Mouse (Mus musculus): ENCODE measurements around the gene Rad54l. TPM values are rescaled to one million over a fixed set of nuclear protein-coding genes. Genes with fewer than 3 reads are reported as not detected.

Gene Rad54l
- total RNA-seq, 2 experiments from 2014 or later, result 0.54 to 0.99 TPM

GRCm38 (mm10) chr4:116142269-116142668 lies 18.8 kb upstream of the Rad54l start:
- DNase-seq (ENCODE audit: extremely low spot score in 1 of 2, low spot score in 1 of 2), result no peak

DNA sequence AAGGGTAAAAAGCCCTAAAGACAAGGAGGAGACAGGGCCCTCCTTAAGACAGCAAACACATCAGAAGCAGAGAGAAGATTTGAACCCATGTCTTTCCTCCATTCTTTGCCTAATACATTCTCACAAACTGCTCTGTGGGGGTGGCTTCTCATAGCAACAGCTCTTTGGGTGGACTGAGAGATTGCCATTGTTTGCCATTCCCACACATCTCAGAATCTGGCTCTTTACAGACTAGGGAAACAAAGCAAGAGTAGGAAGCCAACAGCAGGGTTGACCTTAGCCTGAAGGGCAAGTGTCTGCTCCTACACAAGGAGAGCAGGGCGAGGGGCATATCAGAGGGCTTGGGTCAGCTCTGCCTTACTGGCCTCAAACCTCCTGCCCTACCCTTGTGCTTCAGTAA lies 18.2 kb upstream of the Rad54l start:
- no peak for DNase-seq (ENCODE audit: extremely low spot score in 1 of 2, low spot score in 1 of 2)

- no peak for DNase-seq (ENCODE audit: extremely low spot score in 1 of 2, low spot score in 1 of 2)
These were observed 17.5 kb upstream of the Rad54l start for GRCm38 (mm10) chr4:116140801-116141574.

DNA sequence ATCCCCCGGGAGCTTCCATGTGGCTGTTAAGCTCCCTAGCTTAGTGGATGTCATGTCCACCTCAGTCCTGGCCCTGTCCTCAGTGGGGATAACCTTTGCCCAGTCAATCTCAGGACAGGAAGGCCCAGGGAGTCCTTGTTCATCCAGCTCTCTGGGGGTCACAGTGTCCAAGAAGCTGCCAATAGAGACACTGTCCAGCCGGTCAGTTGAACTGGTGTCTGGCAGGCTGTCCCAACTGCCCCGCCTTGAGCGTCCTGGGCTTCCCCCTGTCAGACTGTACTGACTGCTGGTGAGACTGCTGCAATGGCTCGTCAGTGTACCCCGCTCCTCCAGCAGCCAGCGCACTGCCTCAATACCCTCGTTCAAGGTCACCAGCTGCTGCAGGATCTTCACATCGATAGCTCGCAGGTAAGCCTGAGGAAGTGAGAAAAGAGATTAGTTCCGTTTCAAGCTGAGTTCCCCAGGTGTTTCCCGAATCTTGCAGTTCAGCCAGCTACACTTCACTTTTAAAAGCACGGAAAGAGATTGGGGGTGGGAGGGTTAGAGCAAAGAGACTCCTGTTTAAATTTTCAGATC lies 14.0 kb upstream of the Rad54l start:
- DNase-seq (ENCODE audit: extremely low spot score in 1 of 2, low spot score in 1 of 2), result no peak

DNA sequence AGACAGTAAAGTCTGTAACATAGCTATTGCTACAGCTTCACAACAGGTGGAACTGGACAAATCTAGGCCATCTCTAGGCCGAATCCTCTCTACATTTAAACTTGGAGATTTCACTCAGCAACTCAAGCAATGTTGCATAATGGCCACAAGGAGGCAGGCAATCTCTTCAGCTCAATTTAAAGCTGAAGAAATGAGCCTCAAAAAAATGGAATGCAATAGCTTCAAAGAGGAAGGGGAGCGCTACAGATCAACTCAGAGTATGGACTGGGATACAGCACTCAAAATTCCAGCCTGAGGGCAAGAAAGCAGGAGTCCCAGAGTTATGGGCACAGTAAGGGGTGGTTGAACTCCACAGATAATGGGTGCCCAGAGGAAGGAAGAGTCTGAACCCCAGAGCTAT lies 11.5 kb upstream of the Rad54l start:
- DNase-seq (ENCODE audit: extremely low spot score in 1 of 2, low spot score in 1 of 2), result no peak

GRCm38 (mm10) chr4:116133126-116133525 lies 9.6 kb upstream of the Rad54l start:
- no peak for DNase-seq (ENCODE audit: extremely low spot score in 1 of 2, low spot score in 1 of 2)

GRCm38 (mm10) chr4:116127956-116128355 lies 4.5 kb upstream of the Rad54l start:
- DNase-seq (ENCODE audit: extremely low spot score in 1 of 2, low spot score in 1 of 2), result no peak

GRCm38 (mm10) chr4:116125803-116126386 lies 2.4 kb upstream of the Rad54l start:
- no peak for DNase-seq (ENCODE audit: extremely low spot score in 1 of 2, low spot score in 1 of 2)

DNA sequence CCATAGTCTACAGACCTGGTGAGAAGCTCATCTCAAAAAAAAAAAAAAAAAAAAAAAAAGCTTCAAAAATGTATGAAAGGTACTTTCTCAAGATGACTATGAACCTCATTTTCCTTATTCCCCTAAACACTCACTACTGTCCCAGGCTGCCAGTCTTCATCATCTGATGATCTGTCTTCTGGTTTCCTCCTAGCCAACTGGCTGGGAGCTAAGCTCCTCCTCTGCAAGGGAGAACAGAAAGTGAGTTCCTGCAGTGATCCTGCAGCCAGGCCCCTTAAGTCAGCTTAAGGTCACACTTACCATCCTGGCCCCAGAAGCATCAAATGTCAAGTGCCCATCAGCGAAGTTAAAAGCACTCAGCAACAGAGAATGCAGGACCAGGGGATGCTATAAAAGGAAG lies 728 bp downstream of the Rad54l start:
- no peak for DNase-seq (ENCODE audit: extremely low spot score in 1 of 2, low spot score in 1 of 2)

- DNase-seq (ENCODE audit: extremely low spot score in 1 of 2, low spot score in 1 of 2), result no peak
These were observed 12.0 kb downstream of the Rad54l start for GRCm38 (mm10) chr4:116111486-116111885.

DNA sequence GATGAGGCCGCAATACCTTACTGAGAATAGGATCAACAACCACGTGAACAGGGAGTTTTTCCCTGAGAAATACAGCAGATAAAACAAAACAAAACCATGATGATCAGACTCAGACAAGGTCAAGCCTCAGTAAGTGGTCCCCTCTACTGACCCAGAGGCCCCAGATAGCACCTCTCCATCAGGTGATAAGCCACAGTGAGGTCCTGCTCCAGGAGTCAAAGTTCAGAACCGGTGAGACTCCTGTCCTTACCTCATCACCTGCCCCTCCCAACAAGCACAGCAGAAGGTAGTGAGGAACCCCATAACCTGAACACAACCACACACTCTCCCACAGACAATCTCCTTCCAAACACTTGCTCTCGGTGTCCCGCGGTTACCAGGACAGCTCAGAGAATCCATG lies 12.8 kb downstream of the Rad54l start:
- no peak for DNase-seq (ENCODE audit: extremely low spot score in 1 of 2, low spot score in 1 of 2)

- no peak for DNase-seq (ENCODE audit: extremely low spot score in 1 of 2, low spot score in 1 of 2)
These were observed 18.2 kb downstream of the Rad54l start for GRCm38 (mm10) chr4:116105278-116105677.

DNA sequence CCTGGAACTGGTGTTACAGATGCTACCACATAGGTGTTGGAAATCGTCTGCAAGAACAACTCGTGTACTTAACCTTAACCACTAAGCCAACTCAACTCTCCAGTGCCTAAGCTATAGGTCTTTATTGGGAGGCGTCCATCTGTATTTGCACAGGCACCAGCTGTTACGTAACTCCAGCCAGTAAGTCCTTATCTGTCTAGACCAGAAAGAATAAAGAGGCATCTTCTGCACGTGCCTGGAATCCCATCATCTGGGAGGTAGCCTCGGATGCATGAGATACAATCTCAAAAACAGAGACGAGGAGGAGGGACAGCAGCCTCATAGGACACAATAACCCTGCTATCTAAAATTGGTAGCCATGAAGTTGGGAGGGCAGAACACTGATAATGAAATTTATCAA lies 22.5 kb downstream of the Rad54l start:
- DNase-seq (ENCODE audit: extremely low spot score in 1 of 2, low spot score in 1 of 2), result no peak

GRCm38 (mm10) chr4:116097211-116097610 lies 26.3 kb downstream of the Rad54l start:
- no peak for DNase-seq (ENCODE audit: extremely low spot score in 1 of 2, low spot score in 1 of 2)

- DNase-seq (ENCODE audit: extremely low spot score in 1 of 2, low spot score in 1 of 2), result no peak
These were observed 27.2 kb downstream of the Rad54l start for GRCm38 (mm10) chr4:116096291-116096690.

DNA sequence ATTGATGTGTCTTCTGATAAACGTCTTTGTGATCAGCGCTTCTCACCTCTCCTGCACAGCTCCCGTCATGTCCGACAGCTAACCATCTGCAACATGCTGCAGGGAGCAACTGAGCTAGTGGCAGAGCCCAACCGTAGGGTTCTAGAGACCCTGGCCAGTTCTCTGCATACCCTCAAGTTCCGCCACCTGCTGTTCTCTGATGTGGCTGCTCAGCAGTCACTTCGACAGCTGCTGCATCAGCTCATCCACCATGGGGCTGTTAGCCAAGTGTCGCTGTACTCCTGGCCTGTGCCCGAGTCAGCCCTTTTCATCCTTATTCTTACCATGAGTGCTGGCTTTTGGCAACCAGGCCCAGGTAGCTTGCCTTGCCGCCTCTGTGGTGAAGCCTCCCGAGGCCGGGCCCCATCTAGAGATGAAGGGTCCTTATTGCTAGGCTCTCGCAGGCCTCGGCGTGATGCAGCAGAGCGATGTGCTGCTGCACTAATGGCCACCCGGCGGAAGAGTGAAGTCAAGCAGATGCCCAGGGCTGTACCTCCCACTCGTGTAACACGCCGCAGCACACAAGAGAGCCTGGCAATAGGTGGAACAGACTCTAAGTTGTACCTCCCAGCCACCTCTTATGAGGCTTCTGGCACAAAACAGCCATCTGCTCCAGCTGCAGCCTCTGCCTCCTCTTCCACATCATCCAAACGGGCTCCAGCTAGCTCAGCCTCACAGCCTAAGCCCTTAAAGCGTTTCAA lies 34.8 kb downstream of the Rad54l start:
- DNase-seq (ENCODE audit: extremely low spot score in 1 of 2, low spot score in 1 of 2), result no peak

DNA sequence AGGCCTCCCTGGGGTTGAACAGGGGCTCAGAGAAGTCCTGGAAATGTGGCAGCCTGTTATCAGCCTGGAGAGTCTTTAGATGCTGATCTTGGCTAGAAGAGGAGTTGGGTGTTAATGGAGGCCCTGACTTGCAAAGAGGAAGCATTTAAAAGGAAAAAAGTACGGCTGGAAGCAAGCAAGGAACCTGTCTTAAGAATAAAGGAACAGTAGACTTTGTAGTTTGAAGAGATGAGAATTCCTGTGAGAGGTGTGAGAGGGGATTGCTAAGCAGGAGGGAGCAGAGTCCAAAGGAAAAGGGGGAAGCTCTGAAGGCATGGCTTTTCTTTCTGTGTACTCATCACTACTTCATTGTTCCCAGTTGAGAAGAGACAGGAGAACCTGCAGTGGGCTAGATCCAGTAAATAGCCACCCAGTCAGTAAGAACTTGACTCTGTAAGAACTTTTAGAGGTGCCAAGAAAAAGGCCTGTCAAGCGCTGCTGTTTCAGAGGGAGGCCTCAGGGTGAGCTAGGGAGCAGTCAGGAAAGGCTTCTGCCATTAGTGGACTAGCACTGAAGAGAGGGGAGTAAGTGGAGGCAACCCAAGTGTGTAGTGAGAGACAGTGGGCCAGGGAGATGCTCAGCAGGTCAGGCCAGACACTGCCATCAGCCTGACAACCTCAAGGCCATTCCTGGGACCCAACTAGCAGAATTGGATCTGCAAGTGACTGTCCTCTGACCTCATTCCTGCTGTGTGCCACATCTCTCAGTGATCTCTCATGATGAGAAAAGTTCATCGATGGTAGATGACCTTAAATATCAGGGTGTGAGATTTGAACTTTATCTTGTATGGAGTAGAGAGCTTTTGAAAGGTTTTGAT lies 46.0 kb downstream of the Rad54l start:
- no peak for DNase-seq (ENCODE audit: extremely low spot score in 1 of 2, low spot score in 1 of 2)

- peak in 1 of 2 experiments; percentile 20 for DNase-seq (ENCODE audit: extremely low spot score in 1 of 2, low spot score in 1 of 2)
These were observed 46.9 kb downstream of the Rad54l start for GRCm38 (mm10) chr4:116076369-116077231.

DNA sequence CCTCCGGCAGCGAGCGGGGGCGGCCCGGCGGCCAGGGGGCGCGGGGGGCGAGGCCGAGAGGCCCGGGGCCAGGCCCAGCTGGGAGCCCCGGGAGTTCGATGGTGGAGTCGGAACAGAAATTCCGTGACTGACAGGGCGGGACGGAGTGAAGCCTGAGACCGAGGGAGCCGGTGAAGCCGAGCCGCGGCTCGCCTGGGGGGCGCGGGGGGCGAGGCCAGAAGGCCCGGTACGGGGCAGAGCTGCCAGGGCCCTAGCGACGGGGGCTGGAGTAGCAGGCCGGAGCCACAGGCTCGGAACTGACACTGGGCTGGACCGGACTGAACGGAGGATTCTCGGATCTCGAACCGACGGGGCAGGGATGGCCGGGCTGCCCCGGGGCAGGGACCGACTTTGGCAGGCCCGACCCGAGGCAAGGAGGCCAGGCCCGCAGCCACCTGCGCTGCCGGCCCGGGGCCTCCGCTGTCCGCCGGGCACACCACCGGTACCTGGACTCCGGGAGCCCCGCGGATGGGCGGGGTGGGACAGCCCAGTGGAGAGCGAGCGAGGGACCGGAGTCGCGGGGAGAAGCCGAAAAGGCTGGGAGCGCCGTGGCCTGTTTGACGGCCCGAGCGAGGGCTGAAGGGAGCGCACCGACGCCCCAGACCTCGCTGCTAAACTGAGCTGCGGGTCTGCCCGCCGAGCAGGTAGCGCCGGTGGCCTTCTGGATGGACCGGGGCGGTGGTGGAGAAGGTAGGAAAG lies 47.7 kb downstream of the Rad54l start:
- peak; percentile 53 to 69 for DNase-seq (ENCODE audit: extremely low spot score in 1 of 2, low spot score in 1 of 2)
